Mouse (Mus musculus) liver, embryonic 14.5 days (tissue): Measurements from ENCODE around the gene Plekhj1. TPM values are rescaled to one million over a fixed set of nuclear protein-coding genes. Genes with fewer than 3 reads are reported as not detected.
"Not testable (repeated sequence)": the region's sequence is repeated elsewhere in the genome, so short reads cannot be mapped to it uniquely, and the experiment has no call there.

Source experiments
- ATAC-seq: fragments of 200-750 bp; cut with Nextera tagmentation; 2 replicates; pipeline ENCODE4 v1.8.0; 2017; ENCODE audit warnings: moderate number of reproducible peaks, mild to moderate bottlenecking, moderate library complexity; ENCODE audit not compliant: insufficient read depth
- DNase-seq, 3 experiments: peaks; one replicate each; pipeline ENCODE4 v3.0.0-alpha.2; 2012 to 2013; ENCODE audit warnings: low read depth in 3 of 3, low spot score in 3 of 3
- H3K27ac ChIP-seq: fragments of 300-500 bp; sonication (generic); 2 replicates; pipeline ENCODE4 v1.5.1; 2014; ENCODE audit warnings: moderate library complexity, mild to moderate bottlenecking, control low read depth, inconsistent platforms
- H3K27me3 ChIP-seq: fragments of 300-500 bp; sonication (generic); 2 replicates; pipeline ENCODE4 v1.6.1; 2014; ENCODE audit warnings: mild to moderate bottlenecking, low read length, moderate library complexity; ENCODE audit not compliant: control insufficient read depth, insufficient read depth
- H3K36me3 ChIP-seq: fragments of 300-500 bp; sonication (generic); replicated peaks from 2 replicates; pipeline ENCODE4 v1.6.1; 2014; ENCODE audit warnings: low read depth; ENCODE audit not compliant: control insufficient read depth, insufficient read depth
- H3K4me1 ChIP-seq, 2 experiments: fragments of 200-500 bp in 1 of 2; fragments of 300-500 bp in 1 of 2; sonication (generic) in 1 of 2; replicated peaks; 2 replicates each; pipeline ENCODE4 v1.6.1; 2012 to 2014; ENCODE audit warnings: antibody characterized with exemption in 1 of 2, inconsistent platforms in 1 of 2, low read length in 1 of 2; ENCODE audit not compliant: control insufficient read depth in 2 of 2, insufficient read depth in 2 of 2
- H3K4me2 ChIP-seq: fragments of 300-500 bp; sonication (generic); 2 replicates; pipeline ENCODE4 v1.6.1; 2014; ENCODE audit warnings: low read depth, mild to moderate bottlenecking, control low read depth, moderate library complexity
- H3K4me3 ChIP-seq, 2 experiments: fragments of 200-500 bp in 1 of 2; fragments of 300-500 bp in 1 of 2; sonication (generic) in 1 of 2; 2 replicates each; pipeline ENCODE4 v1.5.1; 2012 to 2014; ENCODE audit warnings: low read depth in 2 of 2, low read length in 2 of 2, mild to moderate bottlenecking in 2 of 2, control low read depth in 1 of 2, inconsistent platforms in 1 of 2, moderate library complexity in 1 of 2; ENCODE audit not compliant: insufficient read depth in 1 of 2
- H3K9ac ChIP-seq: fragments of 300-500 bp; sonication (generic); replicated peaks from 2 replicates; pipeline ENCODE4 v1.6.1; 2014; ENCODE audit warnings: mild to moderate bottlenecking, control low read depth, moderate library complexity
- H3K9me3 ChIP-seq: fragments of 300-500 bp; sonication (generic); 2 replicates; pipeline ENCODE4 v1.6.1; 2016; ENCODE audit warnings: low read length, mixed read lengths; ENCODE audit not compliant: control insufficient read depth
- CTCF ChIP-seq: IDR thresholded peaks from 2 replicates; pipeline ENCODE4 v1.5.1; 2016; ENCODE audit warnings: antibody characterized with exemption, low read depth, control low read depth
- EP300 ChIP-seq: IDR thresholded peaks from 2 replicates; pipeline ENCODE4 v1.6.1; 2016; ENCODE audit warnings: antibody characterized with exemption, low read depth
- WGBS: fragments of 180-500 bp; shearing (Covaris S2); extraction: QIAGEN DNeasy Blood & Tissue Kit; methylation state at CpG from one replicate; pipeline ENCODE4 v1.1.7; 2014; ENCODE audit not compliant: insufficient replicate concordance; 5-methylcytosine and 5-hydroxymethylcytosine counted together
- polyA plus RNA-seq, 2 experiments: library from polyadenylated mRNA; depleted of rRNA in 1 of 2; stranded (reverse) in 1 of 2; unstranded in 1 of 2; fragments of >200 nt; fragmentation: Nextera tagmentation in 1 of 2; extraction: Ambion mirVana in 1 of 2; gene quantifications; 2 replicates each; pipeline versions ENCODE4 v1.2.1 to v1.2.3; 2012 to 2014

The Plekhj1 gene
- polyA plus RNA-seq, 2 experiments = 46.7 to 77.0 TPM

GRCm38 (mm10) chr10:80817164-80817563, 18.7 kb upstream of the Plekhj1 start:
- Histone ChIP-seq H3K36me3 (no peaks in the 10 kb centered on the region), H3K9ac (no peak overlapping the region), H3K9me3 (no peaks in the 10 kb centered on the region), H3K4me3 (no peak overlapping the region), H3K27me3 (peaks cover 2% of the 10 kb centered on the region; the same call in 1 of the 2 replicates), H3K4me2 (no peak overlapping the region), H3K27ac (no peak overlapping the region), H3K4me1 (peaks cover 18 to 21% of the 10 kb centered on the region in 2 experiments)
- 67% methylated on average over 2 of the region's 2 CpGs for WGBS
- ATAC-seq (no peak), DNase-seq (no peak)
- TF ChIP-seq EP300 = no peak
- TF ChIP-seq CTCF = no peak

GRCm38 (mm10) chr10:80816303-80816702, 17.9 kb upstream of the Plekhj1 start:
- not testable (repeated sequence) for ATAC-seq, H3K4me3 ChIP-seq, H3K9ac ChIP-seq, DNase-seq, H3K9me3 ChIP-seq, H3K36me3 ChIP-seq, H3K27ac ChIP-seq, H3K27me3 ChIP-seq, H3K4me2 ChIP-seq
- 54% methylated on average over 3 of the region's 3 CpGs for WGBS
- H3K4me1 ChIP-seq = peaks cover 17 to 19% of the 10 kb centered on the region in 2 experiments

GRCm38 (mm10) chr10:80814800-80815199, 16.4 kb upstream of the Plekhj1 start:
- Histone ChIP-seq H3K27me3 (peaks cover 15% of the 10 kb centered on the region), H3K4me3 (no peak overlapping the region), H3K27ac (no peak overlapping the region), H3K4me1 (peaks cover 14 to 17% of the 10 kb centered on the region in 2 experiments), H3K4me2 (no peak overlapping the region), H3K36me3 (no peaks in the 10 kb centered on the region), H3K9me3 (no peaks in the 10 kb centered on the region), H3K9ac (no peak overlapping the region)
- ATAC-seq (no peak), DNase-seq (no peak)
- TF ChIP-seq CTCF (no peak), EP300 (no peak)
- 49% methylated on average over 7 of the region's 7 CpGs for WGBS

GRCm38 (mm10) chr10:80813366-80813765, 14.9 kb upstream of the Plekhj1 start, which contains the start of gene Jsrp1:
TSS of gene Jsrp1 (minus strand) at chr10:80813498.
- Histone ChIP-seq H3K4me2 (no peak within 1 kb of the TSS), H3K4me1 (peaks cover 3% of the 10 kb centered on the region in 2 experiments), H3K36me3 (no peaks in the 10 kb centered on the region), H3K27me3 (peaks cover 30% of the 10 kb centered on the region), H3K9ac (no peak within 1 kb of the TSS), H3K4me3 (no peak within 1 kb of the TSS), H3K27ac (no peak within 1 kb of the TSS), H3K9me3 (no peaks in the 10 kb centered on the region)
- no peak for TF ChIP-seq EP300
- TF ChIP-seq CTCF = no peak
- ATAC-seq (no peak), DNase-seq (no peak)
- 61% methylated on average over 4 of the region's 4 CpGs for WGBS

- no peaks in the 10 kb centered on the region for H3K9me3 ChIP-seq
- H3K4me1 ChIP-seq = peaks cover 0 to 5% of the 10 kb centered on the region in 2 experiments; a peak in 2 of 4 replicates
- DNase-seq (no peak), ATAC-seq (no peak)
- 40% methylated on average over 5 of the region's 5 CpGs for WGBS
- no peak overlapping the region for H3K4me3 ChIP-seq
- no peak overlapping the region for H3K4me2 ChIP-seq
- H3K9ac ChIP-seq = no peak overlapping the region
- H3K27ac ChIP-seq = no peak overlapping the region
- no peak for TF ChIP-seq EP300
- TF ChIP-seq CTCF = no peak
- H3K36me3 ChIP-seq = no peaks in the 10 kb centered on the region
- H3K27me3 ChIP-seq = peaks cover 38% of the 10 kb centered on the region
Observed at GRCm38 (mm10) chr10:80812391-80813041, 14.1 kb upstream of the Plekhj1 start.
